Mouse (Mus musculus) heart, embryonic 12.5 days (tissue): ENCODE results near the gene Slc44a5. TPM values are rescaled to one million over a fixed set of nuclear protein-coding genes. Genes with fewer than 3 reads are reported as not detected.

Experiments used
- ATAC-seq: fragments of 200-750 bp; cut with Nextera tagmentation; 2 replicates; pipeline ENCODE4 v1.8.0; 2017; ENCODE audit warnings: moderate TSS enrichment, moderate library complexity; ENCODE audit not compliant: insufficient number of reproducible peaks, low FRiP score
- H3K27ac ChIP-seq: fragments of 300-500 bp; sonication (generic); 2 replicates; pipeline ENCODE4 v1.5.1; 2016; ENCODE audit warnings: mild to moderate bottlenecking, moderate library complexity; ENCODE audit not compliant: poor library complexity, severe bottlenecking
- H3K27me3 ChIP-seq: fragments of 300-500 bp; sonication (generic); replicated peaks from 2 replicates; pipeline ENCODE4 v1.6.1; 2016; ENCODE audit warnings: mild to moderate bottlenecking, moderate library complexity
- H3K36me3 ChIP-seq: fragments of 300-500 bp; sonication (generic); 2 replicates; pipeline ENCODE4 v1.6.1; 2016; ENCODE audit warnings: mild to moderate bottlenecking, moderate library complexity
- H3K4me1 ChIP-seq: fragments of 300-500 bp; sonication (generic); replicated peaks from 2 replicates; pipeline ENCODE4 v1.6.1; 2016; ENCODE audit warnings: mild to moderate bottlenecking
- H3K4me2 ChIP-seq: fragments of 300-500 bp; sonication (generic); 2 replicates; pipeline ENCODE4 v1.6.1; 2016; ENCODE audit warnings: mild to moderate bottlenecking, moderate library complexity
- H3K4me3 ChIP-seq: fragments of 300-500 bp; sonication (generic); 2 replicates; pipeline ENCODE4 v1.5.1; 2016; ENCODE audit warnings: mild to moderate bottlenecking
- H3K9ac ChIP-seq: fragments of 300-500 bp; sonication (generic); 2 replicates; pipeline ENCODE4 v1.6.1; 2016; ENCODE audit warnings: mild to moderate bottlenecking, moderate library complexity
- H3K9me3 ChIP-seq: fragments of 300-500 bp; sonication (generic); replicated peaks from 2 replicates; pipeline ENCODE4 v1.6.1; 2016; ENCODE audit warnings: mild to moderate bottlenecking, moderate library complexity
- WGBS: fragments of 180-500 bp; shearing (Covaris S2); methylation state at CpG from one replicate; pipeline ENCODE4 v1.1.7; 2016; 5-methylcytosine and 5-hydroxymethylcytosine counted together
- polyA plus RNA-seq: library from polyadenylated mRNA; unstranded; fragments of >200 nt; fragmentation: Nextera tagmentation; extraction: Ambion mirVana; gene quantifications from 2 replicates; pipeline ENCODE4 v1.2.1, GENCODE M21; 2016

Slc44a5 gene
- polyA plus RNA-seq, 1 experiment from 2014 or later: 2.0 TPM

DNA sequence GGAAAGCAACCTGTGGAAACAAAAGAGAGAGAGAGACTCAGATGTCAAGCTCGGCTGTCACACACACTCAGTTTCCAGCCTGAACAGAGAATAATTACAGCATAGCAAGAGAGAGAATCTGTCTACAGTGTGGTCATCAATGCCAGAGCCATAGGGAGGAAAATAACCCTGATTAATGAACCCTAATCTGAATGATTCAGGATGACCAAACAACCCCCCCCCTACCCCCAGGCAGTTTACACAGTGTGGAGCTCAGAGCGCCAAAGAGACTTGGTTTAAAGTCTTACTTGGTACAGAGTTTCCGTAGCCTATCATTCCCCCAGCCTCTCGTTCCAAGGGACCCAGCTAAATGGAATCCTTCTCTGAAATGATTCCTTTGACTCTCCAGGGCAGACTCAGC lies 312.1 kb downstream of the Slc44a5 start:
- ATAC-seq: no peak
- WGBS: 60% methylated on average over 4 of the region's 4 CpGs

DNA sequence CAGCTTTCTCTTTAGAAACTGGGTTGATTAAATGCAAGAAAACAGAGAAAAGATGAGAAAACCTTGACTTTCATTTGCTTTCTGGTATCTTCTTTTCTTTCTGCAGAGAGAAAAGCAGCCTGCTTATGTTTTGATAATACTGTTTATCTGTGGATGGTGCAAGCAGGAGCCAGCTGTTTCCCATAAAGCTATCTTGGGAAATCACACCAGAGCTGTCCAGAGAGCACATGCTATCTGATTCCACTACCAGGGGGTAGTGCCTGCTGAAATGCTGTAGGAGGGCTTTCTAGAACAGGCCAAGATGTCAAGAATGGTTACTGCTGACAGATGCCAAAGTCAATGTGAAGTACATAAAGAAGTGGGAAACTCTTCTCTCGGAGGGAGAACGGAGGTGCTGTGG lies 314.0 kb downstream of the Slc44a5 start:
- no peak overlapping the region for H3K4me2 ChIP-seq
- H3K36me3 ChIP-seq: no peaks in the 10 kb centered on the region
- H3K4me3 ChIP-seq: no peak overlapping the region
- no peaks in the 10 kb centered on the region for H3K9me3 ChIP-seq
- H3K27ac ChIP-seq: no peak overlapping the region
- WGBS: 49% methylated on average over 2 of the region's 2 CpGs
- H3K27me3 ChIP-seq: peaks cover 14% of the 10 kb centered on the region; the same call in 1 of the 2 replicates
- peaks cover 12% of the 10 kb centered on the region; the same call in 1 of the 2 replicates for H3K4me1 ChIP-seq
- H3K9ac ChIP-seq: no peak overlapping the region
- no peak for ATAC-seq

More for the DNA sequence above, 312.1 kb downstream of the Slc44a5 start:
- Histone ChIP-seq H3K27me3 (peaks cover 13% of the 10 kb centered on the region), H3K4me2 (no peak overlapping the region), H3K36me3 (no peaks in the 10 kb centered on the region), H3K4me3 (no peak overlapping the region), H3K9ac (no peak overlapping the region), H3K9me3 (no peaks in the 10 kb centered on the region), H3K4me1 (peaks cover 12% of the 10 kb centered on the region; the same call in 1 of the 2 replicates), H3K27ac (no peak overlapping the region)

GRCm38 (mm10) chr3:154288429-154289069 lies 315.3 kb downstream of the Slc44a5 start:
- no peak overlapping the region for H3K4me3 ChIP-seq
- H3K36me3 ChIP-seq: no peaks in the 10 kb centered on the region
- H3K27me3 ChIP-seq: peaks cover 20% of the 10 kb centered on the region
- H3K27ac ChIP-seq: no peak overlapping the region
- no peak overlapping the region for H3K4me2 ChIP-seq
- 69% methylated on average over 4 of the region's 4 CpGs for WGBS
- H3K4me1 ChIP-seq: peaks cover 12% of the 10 kb centered on the region; the same call in 1 of the 2 replicates
- no peak overlapping the region for H3K9ac ChIP-seq
- no peak for ATAC-seq
- H3K9me3 ChIP-seq: no peaks in the 10 kb centered on the region

DNA sequence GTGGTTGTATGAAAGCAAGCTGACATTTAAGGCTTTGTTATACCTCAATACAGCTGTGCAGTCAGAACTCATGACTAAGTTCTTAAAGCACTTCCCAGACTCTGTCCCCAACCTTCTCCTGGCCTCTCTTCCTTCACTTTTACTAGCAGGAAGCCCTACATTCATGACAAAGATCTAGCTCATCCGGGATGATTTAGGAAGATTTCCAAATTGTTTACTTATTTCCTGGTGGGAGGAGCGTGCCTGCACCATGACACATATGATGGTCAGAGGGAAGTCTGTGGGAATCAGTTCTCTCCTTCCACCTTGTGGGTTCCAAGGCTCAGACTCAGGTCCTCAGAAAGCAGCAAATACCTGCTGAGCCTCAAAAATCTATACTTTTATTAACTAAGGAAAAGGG lies 317.1 kb downstream of the Slc44a5 start:
- Histone ChIP-seq H3K9ac (no peak overlapping the region), H3K27me3 (peaks cover 20% of the 10 kb centered on the region), H3K9me3 (no peaks in the 10 kb centered on the region), H3K4me3 (no peak overlapping the region), H3K27ac (no peak overlapping the region), H3K4me1 (peaks cover 12% of the 10 kb centered on the region; the same call in 1 of the 2 replicates), H3K4me2 (no peak overlapping the region), H3K36me3 (no peaks in the 10 kb centered on the region)
- no peak for ATAC-seq
- WGBS: 63% methylated on average over 2 of the region's 2 CpGs

- Histone ChIP-seq H3K9me3 (no peaks in the 10 kb centered on the region), H3K4me2 (no peak overlapping the region)
- whole genome bisulfite sequencing: 63% methylated on average over 5 of the region's 5 CpGs
Observed at GRCm38 (mm10) chr3:154292126-154292525, 318.9 kb downstream of the Slc44a5 start.

GRCm38 (mm10) chr3:154293839-154294490 lies 320.7 kb downstream of the Slc44a5 start:
- WGBS: 64% methylated on average over 9 of the region's 9 CpGs
- H3K9ac ChIP-seq: no peak overlapping the region
- H3K4me3 ChIP-seq: no peak overlapping the region

More at GRCm38 (mm10) chr3:154292126-154292525, 318.9 kb downstream of the Slc44a5 start:
- ATAC-seq: no peak
- Histone ChIP-seq H3K4me1 (peaks cover 9% of the 10 kb centered on the region; the same call in 1 of the 2 replicates), H3K27ac (no peak overlapping the region), H3K9ac (no peak overlapping the region), H3K4me3 (no peak overlapping the region), H3K27me3 (peaks cover 20% of the 10 kb centered on the region), H3K36me3 (no peaks in the 10 kb centered on the region)

GRCm38 (mm10) chr3:154294924-154295834 lies 321.9 kb downstream of the Slc44a5 start:
- no peak for ATAC-seq
- WGBS: 88% methylated on average over 17 of the region's 17 CpGs

More at GRCm38 (mm10) chr3:154293839-154294490, 320.7 kb downstream of the Slc44a5 start:
- no peaks in the 10 kb centered on the region for H3K4me1 ChIP-seq
- ATAC-seq: no peak
- no peak overlapping the region for H3K4me2 ChIP-seq
- H3K36me3 ChIP-seq: no peaks in the 10 kb centered on the region
- no peaks in the 10 kb centered on the region for H3K9me3 ChIP-seq
- H3K27ac ChIP-seq: no peak overlapping the region
- H3K27me3 ChIP-seq: peaks cover 17% of the 10 kb centered on the region

GRCm38 (mm10) chr3:154297499-154297898 lies 324.3 kb downstream of the Slc44a5 start:
- H3K9me3 ChIP-seq: no peaks in the 10 kb centered on the region
- no peak for ATAC-seq
- H3K4me3 ChIP-seq: no peak overlapping the region
- no peaks in the 10 kb centered on the region for H3K4me1 ChIP-seq
- peaks cover 7% of the 10 kb centered on the region for H3K27me3 ChIP-seq
- H3K9ac ChIP-seq: no peak overlapping the region
- WGBS: 19% methylated on average over 6 of the region's 6 CpGs
- H3K36me3 ChIP-seq: no peaks in the 10 kb centered on the region
- H3K27ac ChIP-seq: no peak overlapping the region
- no peak overlapping the region for H3K4me2 ChIP-seq

More at GRCm38 (mm10) chr3:154294924-154295834, 321.9 kb downstream of the Slc44a5 start:
- H3K27ac ChIP-seq: no peak overlapping the region
- no peak overlapping the region for H3K9ac ChIP-seq
- H3K4me1 ChIP-seq: no peaks in the 10 kb centered on the region
- H3K4me3 ChIP-seq: no peak overlapping the region
- H3K36me3 ChIP-seq: no peaks in the 10 kb centered on the region
- H3K9me3 ChIP-seq: no peaks in the 10 kb centered on the region
- H3K4me2 ChIP-seq: no peak overlapping the region
- H3K27me3 ChIP-seq: peaks cover 17% of the 10 kb centered on the region

DNA sequence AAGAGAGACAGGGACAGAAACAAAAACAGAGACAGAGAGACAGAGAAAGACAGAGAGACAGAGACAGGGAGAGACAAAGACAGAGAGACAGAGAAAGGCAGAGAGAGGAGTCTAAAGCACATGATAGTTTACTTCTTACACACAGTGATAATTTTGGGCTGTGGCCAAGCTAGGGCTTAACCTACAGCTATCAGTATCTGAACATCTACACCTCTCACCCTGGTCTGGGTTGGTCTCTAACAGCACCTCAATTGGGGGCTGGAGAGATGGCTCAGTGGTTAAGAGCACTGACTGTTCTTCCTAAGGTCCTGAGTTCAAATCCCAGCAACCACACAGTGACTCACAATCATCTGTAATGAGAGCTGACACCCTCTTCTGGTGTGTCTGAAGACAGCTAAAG lies 325.3 kb downstream of the Slc44a5 start:
- no peaks in the 10 kb centered on the region; the same call in 1 of the 2 replicates for H3K27me3 ChIP-seq
- H3K4me1 ChIP-seq: no peaks in the 10 kb centered on the region
- ATAC-seq: no peak
- H3K27ac ChIP-seq: no peak overlapping the region
- H3K4me2 ChIP-seq: no peak overlapping the region
- no peaks in the 10 kb centered on the region for H3K9me3 ChIP-seq
- no peaks in the 10 kb centered on the region for H3K36me3 ChIP-seq
- no peak overlapping the region for H3K9ac ChIP-seq
- H3K4me3 ChIP-seq: no peak overlapping the region

- WGBS: 88% methylated on average over 9 of the region's 9 CpGs
- H3K9ac ChIP-seq: no peak overlapping the region
- no peaks in the 10 kb centered on the region for H3K27me3 ChIP-seq
- H3K27ac ChIP-seq: no peak overlapping the region
- no peaks in the 10 kb centered on the region; the same call in 1 of the 2 replicates for H3K4me1 ChIP-seq
- no peaks in the 10 kb centered on the region for H3K36me3 ChIP-seq
- no peak overlapping the region for H3K4me3 ChIP-seq
- H3K4me2 ChIP-seq: no peak overlapping the region
- ATAC-seq: no peak
- H3K9me3 ChIP-seq: no peaks in the 10 kb centered on the region
Observed at GRCm38 (mm10) chr3:154300006-154300405, 326.8 kb downstream of the Slc44a5 start.

- 70% methylated on average over 4 of the region's 4 CpGs for WGBS
- ATAC-seq: no peak
- no peak overlapping the region for H3K4me2 ChIP-seq
Observed at GRCm38 (mm10) chr3:154301102-154301501, 327.9 kb downstream of the Slc44a5 start.

More at GRCm38 (mm10) chr3:154301102-154301501, 327.9 kb downstream of the Slc44a5 start:
- no peak overlapping the region for H3K9ac ChIP-seq
- H3K9me3 ChIP-seq: no peaks in the 10 kb centered on the region
- H3K27ac ChIP-seq: no peak overlapping the region
- H3K27me3 ChIP-seq: no peaks in the 10 kb centered on the region
- H3K4me3 ChIP-seq: no peak overlapping the region
- H3K36me3 ChIP-seq: no peaks in the 10 kb centered on the region
- H3K4me1 ChIP-seq: no peaks in the 10 kb centered on the region; the same call in 1 of the 2 replicates
